Mouse (Mus musculus) left cerebral cortex, postnatal 25 days (tissue): Measurements from ENCODE around the gene Tnfaip2. TPM values are rescaled to one million over a fixed set of nuclear protein-coding genes. Genes with fewer than 3 reads are reported as not detected.

ENCODE experiments used
- total RNA-seq, 2 experiments: library from RNA; stranded (reverse); gene quantifications; 2 replicates each; pipeline ENCODE4 v1.2.3; 2021

Tnfaip2 gene
- total RNA-seq, 2 experiments from 2014 or later, result 0.53 to 0.66 TPM

Other genes with a start within 250 kb of the Tnfaip2 start
- gene Amn, start 171.4 kb upstream of the Tnfaip2 start, total RNA-seq, result 10 to 100 TPM in 1 of 2 experiments, 1 to 10 TPM in 1; 9.4 to 12.5 TPM
- 100 to 1,000 TPM; 133 TPM for gene Cdc42bpb, start 64.8 kb upstream of the Tnfaip2 start, total RNA-seq
- gene Lbhd2, start 35.7 kb upstream of the Tnfaip2 start, total RNA-seq, result 1 to 10 TPM; 1.5 to 2.5 TPM
- gene Exoc3l4, start 25.5 kb upstream of the Tnfaip2 start, total RNA-seq, result 1 to 10 TPM in 1 of 2 experiments, under 1 TPM in 1; 0.85 to 1.3 TPM
- 1 to 10 TPM; 3.2 to 4.5 TPM for gene Gm266, start 43.4 kb downstream of the Tnfaip2 start, total RNA-seq
- gene Eif5, start 95.5 kb downstream of the Tnfaip2 start, total RNA-seq, result 100 to 1,000 TPM; 243 to 251 TPM
- 100 to 1,000 TPM; 107 to 109 TPM for gene Mark3, start 132.1 kb downstream of the Tnfaip2 start, total RNA-seq
- gene Ckb, start 229.9 kb downstream of the Tnfaip2 start, total RNA-seq, result 1,000 to 10,000 TPM; 1,727 to 1,729 TPM
- 10 to 100 TPM; 17.1 to 17.4 TPM for gene Trmt61a, start 235.6 kb downstream of the Tnfaip2 start, total RNA-seq